Mouse (Mus musculus) bone marrow macrophage, adult 2 months (primary cell): ENCODE measurements around the gene Rnf141.

Experiments
- CTCF ChIP-seq: IDR thresholded peaks from 2 replicates; pipeline ENCODE4 v1.5.1; 2012; ENCODE audit warnings: low read depth, mild to moderate bottlenecking, low read length, moderate library complexity
- POLR2A ChIP-seq: IDR thresholded peaks from 2 replicates; pipeline ENCODE4 v1.6.1; 2012; ENCODE audit warnings: mild to moderate bottlenecking, low read depth, low read length, borderline replicate concordance

DNA sequence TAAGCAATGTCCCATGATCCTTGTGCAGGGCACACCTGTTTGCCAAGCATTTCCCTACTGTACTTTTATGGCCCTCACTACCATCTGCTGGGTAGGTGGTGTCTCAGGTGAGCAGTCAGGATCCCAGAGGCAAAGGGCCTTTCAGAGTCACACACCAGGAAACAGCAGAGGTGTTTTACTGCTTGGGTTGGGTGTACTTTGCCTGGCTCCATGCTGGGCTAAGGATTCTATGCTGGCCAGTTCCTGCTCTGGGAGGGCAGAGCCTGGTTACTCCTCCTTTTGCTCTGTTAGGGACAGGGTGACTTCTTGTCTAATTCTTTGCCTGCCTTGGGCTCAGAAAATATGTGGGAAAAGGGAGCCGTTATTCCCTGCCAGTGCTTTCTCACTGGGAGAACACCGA, 51.4 kb downstream of the Rnf141 start:
- no peak for TF ChIP-seq CTCF
- no peak for TF ChIP-seq POLR2A
